Mouse (Mus musculus) small intestine, adult 2 months (tissue): ENCODE results near the gene Exoc3l2.

ENCODE experiments used
- CTCF ChIP-seq: fragments of 200-500 bp; IDR thresholded peaks from 2 replicates; pipeline ENCODE4 v1.5.1; 2012; ENCODE audit warnings: low read depth, mild to moderate bottlenecking, control low read depth, inconsistent platforms, low read length, moderate library complexity, mixed read lengths; ENCODE audit not compliant: insufficient replicate concordance, insufficient read length; ENCODE audit errors: extremely low read depth
- POLR2A ChIP-seq: fragments of 200-500 bp; IDR thresholded peaks from 2 replicates; pipeline ENCODE4 v1.6.1; 2012; ENCODE audit warnings: low read depth, mild to moderate bottlenecking, control low read depth, inconsistent platforms, low read length, moderate library complexity

GRCm38 (mm10) chr7:19534676-19535075 is 71.5 kb downstream of the Exoc3l2 start:
- TF ChIP-seq CTCF: no peak
- TF ChIP-seq POLR2A: no peak
